Mouse (Mus musculus) MEL (cell line): ENCODE data around the gene Cisd3. TPM values are rescaled to one million over a fixed set of nuclear protein-coding genes. Genes with fewer than 3 reads are reported as not detected.
"Not testable (repeated sequence)": the region's sequence is repeated elsewhere in the genome, so short reads cannot be mapped to it uniquely, and the experiment has no call there.

Experiments
- DNase-seq: peaks from one replicate; pipeline ENCODE4 v3.0.0; 2011; ENCODE audit warnings: low read depth, low spot score
- H3K27ac ChIP-seq: 2 replicates; pipeline ENCODE4 v1.5.1; 2012; ENCODE audit warnings: low read depth, mild to moderate bottlenecking, control low read depth, low read length, moderate library complexity; ENCODE audit not compliant: control insufficient read depth
- H3K27me3 ChIP-seq, 2 experiments: fragments of 150-350 bp in 1 of 2; sonication (generic) in 1 of 2; 2 replicates each; pipeline ENCODE4 v1.6.1; 2012; ENCODE audit warnings: low read length in 2 of 2, mild to moderate bottlenecking in 2 of 2, improper control_type of control experiment in 1 of 2, moderate library complexity in 1 of 2; ENCODE audit not compliant: insufficient read depth in 2 of 2, control insufficient read depth in 1 of 2
- H3K36me3 ChIP-seq, 2 experiments: 2 replicates each; pipeline ENCODE4 v1.6.1; 2012 to 2014; ENCODE audit warnings: low read length in 2 of 2, improper control_type of control experiment in 1 of 2, inconsistent platforms in 1 of 2, mild to moderate bottlenecking in 1 of 2; ENCODE audit not compliant: insufficient read depth in 2 of 2, control insufficient read depth in 1 of 2
- H3K4me1 ChIP-seq, 2 experiments: fragments of 150-350 bp in 1 of 2; sonication (generic) in 1 of 2; 2 replicates each; pipeline ENCODE4 v1.6.1; 2012; ENCODE audit warnings: low read length in 2 of 2, improper control_type of control experiment in 1 of 2, mild to moderate bottlenecking in 1 of 2; ENCODE audit not compliant: insufficient read depth in 2 of 2, control insufficient read depth in 1 of 2
- H3K4me3 ChIP-seq, 2 experiments: fragments of 150-350 bp in 1 of 2; sonication (generic) in 1 of 2; 2 replicates each; pipeline ENCODE4 v1.5.1; 2012; ENCODE audit warnings: low read depth in 2 of 2, low read length in 2 of 2, mild to moderate bottlenecking in 2 of 2, moderate library complexity in 2 of 2, control low read depth in 1 of 2, improper control_type of control experiment in 1 of 2; ENCODE audit not compliant: control insufficient read depth in 1 of 2, insufficient read depth in 1 of 2
- H3K79me2 ChIP-seq: 2 replicates; pipeline ENCODE4 v1.6.1; 2012; ENCODE audit warnings: mild to moderate bottlenecking, low read length, moderate library complexity; ENCODE audit not compliant: control insufficient read depth, poor library complexity, insufficient read depth
- H3K9ac ChIP-seq: 2 replicates; pipeline ENCODE4 v1.6.1; 2012; ENCODE audit warnings: low read depth, mild to moderate bottlenecking, control low read depth, low read length, moderate library complexity; ENCODE audit not compliant: control insufficient read depth, poor library complexity, severe bottlenecking
- H3K9me3 ChIP-seq: fragments of 150-350 bp; sonication (generic); replicated peaks from 2 replicates; pipeline ENCODE4 v1.6.1; 2012; ENCODE audit warnings: mild to moderate bottlenecking, low read length, improper control_type of control experiment, moderate library complexity; ENCODE audit not compliant: insufficient read depth
- CTCF ChIP-seq, 3 experiments: IDR thresholded peaks in 2 of 3; conservative IDR thresholded peaks in 1 of 3; 2 replicates each; pipeline ENCODE4 v1.5.1; 2011 to 2012; ENCODE audit warnings: low read length in 3 of 3, low read depth in 2 of 3, mild to moderate bottlenecking in 2 of 3, improper control_type of control experiment in 1 of 3, inconsistent platforms in 1 of 3, mixed read lengths in 1 of 3, moderate library complexity in 1 of 3; ENCODE audit not compliant: control insufficient read depth in 1 of 3, insufficient read depth in 1 of 3, poor library complexity in 1 of 3, severe bottlenecking in 1 of 3
- ETS1 ChIP-seq: IDR thresholded peaks from 2 replicates; pipeline ENCODE4 v1.6.1; 2012; ENCODE audit warnings: low read depth, mild to moderate bottlenecking, inconsistent platforms, low read length, improper control_type of control experiment, moderate library complexity
- NELFE ChIP-seq: IDR thresholded peaks from 2 replicates; pipeline ENCODE4 v1.6.1; 2011; ENCODE audit warnings: low read depth, low read length, improper control_type of control experiment
- NRF1 ChIP-seq: IDR thresholded peaks from 2 replicates; pipeline ENCODE4 v1.6.1; 2014; ENCODE audit warnings: low read depth, mild to moderate bottlenecking, inconsistent platforms, low read length, improper control_type of control experiment, moderate library complexity; ENCODE audit not compliant: poor library complexity, insufficient read depth, severe bottlenecking
- POLR2AphosphoS2 ChIP-seq: IDR thresholded peaks from 2 replicates; pipeline ENCODE4 v1.6.1; 2011; ENCODE audit warnings: low read length, improper control_type of control experiment
- POLR2AphosphoS5 ChIP-seq: IDR thresholded peaks from 2 replicates; pipeline ENCODE4 v1.6.1; 2012; ENCODE audit warnings: low read depth, borderline replicate concordance, mild to moderate bottlenecking, inconsistent platforms, low read length, moderate library complexity, mixed read lengths
- SIN3A ChIP-seq: IDR thresholded peaks from 2 replicates; pipeline ENCODE4 v1.6.1; 2012; ENCODE audit warnings: low read length, improper control_type of control experiment, inconsistent platforms
- TAL1 ChIP-seq: IDR thresholded peaks from 2 replicates; pipeline ENCODE4 v1.6.1; 2012; ENCODE audit warnings: mild to moderate bottlenecking, inconsistent platforms, low read length, moderate library complexity, mixed read lengths
- USF1 ChIP-seq: IDR thresholded peaks from 2 replicates; pipeline ENCODE4 v1.6.1; 2014; ENCODE audit warnings: low read depth, mild to moderate bottlenecking, inconsistent platforms, low read length, improper control_type of control experiment, moderate library complexity
- ZNF384 ChIP-seq: IDR thresholded peaks from 2 replicates; pipeline ENCODE4 v1.6.1; 2012; ENCODE audit warnings: low read depth, mild to moderate bottlenecking, inconsistent platforms, low read length, improper control_type of control experiment
- polyA plus RNA-seq, 2 experiments: library from polyadenylated mRNA; stranded (reverse) in 1 of 2; unstranded in 1 of 2; fragments of >175 nt in 1 of 2; fragments of >200 nt in 1 of 2; gene quantifications; 2 replicates each; pipeline versions ENCODE4 v1.2.1 to v1.2.4; 2012; ENCODE audit warnings: low replicate concordance in 2 of 2, low read depth in 1 of 2; ENCODE audit not compliant: insufficient read length in 2 of 2, insufficient read depth in 1 of 2, missing spikeins in 1 of 2
- total RNA-seq: library from RNA; depleted of rRNA; stranded (reverse); fragments of 300-350 nt; gene quantifications from 2 replicates; pipeline ENCODE4 v1.2.3, GENCODE M21; 2012

Cisd3 gene
- total and polyA plus RNA-seq, 3 experiments, result 1.7 to 6.1 TPM; not detected in 1

DNA sequence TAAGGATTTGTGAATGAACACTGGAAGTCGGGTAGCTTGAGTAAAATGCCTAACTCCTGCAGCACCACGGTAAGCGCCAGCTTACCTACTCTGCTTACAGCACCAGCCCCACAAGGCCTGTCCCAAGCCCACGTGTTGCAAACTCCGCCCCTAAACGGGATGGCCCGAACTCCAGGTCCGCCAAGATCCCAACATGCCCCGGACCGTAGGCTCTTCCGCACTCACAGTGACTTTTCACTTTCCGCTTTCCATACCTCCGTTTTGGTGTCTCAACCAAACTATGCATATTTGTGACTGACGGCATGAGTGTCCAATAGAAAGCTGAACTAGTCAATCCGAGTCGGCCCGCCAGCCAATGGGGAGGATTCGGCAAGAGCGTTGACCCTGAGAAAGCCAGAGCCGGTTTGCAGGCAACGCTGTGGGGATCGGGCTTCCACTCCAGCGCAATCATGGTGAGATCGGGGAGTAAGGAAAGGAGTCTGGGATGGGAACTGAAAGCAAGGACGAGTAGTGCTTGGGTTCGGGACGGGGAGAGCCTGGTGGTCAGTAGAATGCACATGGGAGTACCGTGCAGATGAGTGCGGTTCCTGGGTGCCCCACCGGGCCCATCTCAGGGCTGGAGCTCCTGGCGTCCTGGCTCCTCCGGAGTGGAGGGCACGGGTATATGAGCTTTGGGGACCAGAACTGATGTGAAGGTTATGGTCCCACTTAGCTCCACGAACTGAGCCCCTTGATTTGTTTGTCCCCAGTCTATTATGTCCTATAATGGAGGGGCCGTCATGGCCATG is 17.6 kb downstream of the Cisd3 start, which contains the start of gene Psmb3 (continued):
- peak; percentile 43; the same call in 1 of the 2 replicates for TF ChIP-seq POLR2AphosphoS5
- no peak for TF ChIP-seq TAL1
- peak; percentile 98 for TF ChIP-seq POLR2AphosphoS2
- TF ChIP-seq USF1, result peak; percentile 96
- TF ChIP-seq NRF1, result peak; percentile 24; the same call in 1 of the 2 replicates
- TF ChIP-seq NELFE, result peak; percentile 97
- TF ChIP-seq SIN3A, result peak; percentile 99
- TF ChIP-seq, all 39 proteins: peak for 26

DNA sequence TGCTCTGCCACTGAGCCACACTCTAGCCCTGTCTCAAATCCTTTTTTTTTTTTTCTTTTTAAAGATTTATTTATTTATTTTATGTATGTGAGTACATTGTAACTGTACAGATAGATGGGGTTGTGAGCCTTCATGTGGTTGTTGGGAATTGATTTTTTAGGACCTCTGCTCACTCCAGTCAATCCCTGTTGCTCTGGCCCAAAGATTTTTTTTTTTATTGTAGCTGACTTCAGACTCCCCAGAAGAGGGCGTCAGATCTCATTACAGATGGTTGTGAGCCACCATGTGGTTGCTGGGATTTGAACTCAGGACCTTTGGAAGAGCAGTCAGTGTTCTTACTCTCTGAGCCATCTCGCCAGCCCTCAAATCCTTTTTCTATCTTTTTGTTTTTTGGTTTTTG is 24.4 kb downstream of the Cisd3 start:
- TF ChIP-seq ZNF384, result peak; percentile 74
- peak in 2 of 3 experiments; percentile 3 to 25; a peak in 1 of 6 replicates for TF ChIP-seq CTCF (IDR thresholded peaks at IDR 0.05 in 2 of 3, conservative IDR thresholded peaks at IDR 0.05 in 1 of 3; ENCODE audit: control insufficient read depth in 1 of 3, insufficient read depth in 1 of 3, low read depth in 2 of 3, low read length in 3 of 3, poor library complexity in 1 of 3, severe bottlenecking in 1 of 3)
- DNase-seq, H3K9ac ChIP-seq, H3K79me2 ChIP-seq, H3K27me3 ChIP-seq, H3K9me3 ChIP-seq, H3K4me1 ChIP-seq, H3K4me3 ChIP-seq, H3K27ac ChIP-seq: not testable (repeated sequence)
- H3K36me3 ChIP-seq, result peaks cover under 1 to 14% of the 10 kb centered on the region in 2 experiments

DNA sequence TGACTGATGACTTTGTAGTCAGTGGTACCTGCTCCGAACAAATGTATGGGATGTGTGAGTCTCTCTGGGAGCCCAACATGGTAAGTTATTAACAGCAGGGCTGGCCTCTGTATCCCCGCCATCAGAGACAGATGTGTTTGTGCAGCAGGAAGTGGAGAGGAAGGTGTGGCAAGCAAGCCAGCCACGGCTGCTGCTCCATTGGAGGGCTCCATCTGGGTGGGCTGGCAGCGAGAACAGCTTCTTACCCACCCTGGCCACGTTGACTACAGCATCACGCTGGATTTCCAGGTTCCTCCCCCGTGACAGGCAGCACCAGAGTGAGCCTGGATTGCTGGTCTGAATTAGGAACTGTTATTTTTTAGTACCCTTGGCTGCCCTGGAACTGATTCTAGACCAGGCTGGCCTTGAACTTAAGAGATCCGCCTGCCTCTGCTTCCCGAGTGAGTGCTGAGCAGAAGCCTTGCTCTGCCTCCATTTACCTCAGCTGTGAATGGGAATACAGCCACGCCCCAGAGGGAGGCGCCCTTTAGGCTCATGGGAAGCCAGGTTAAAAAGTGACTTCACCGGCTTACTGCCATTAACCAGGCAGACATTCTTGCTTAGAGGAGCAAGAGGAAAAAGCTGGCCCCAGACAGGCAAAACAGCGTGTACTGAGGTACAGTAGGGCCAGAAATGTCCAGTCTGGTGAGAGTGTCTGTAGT is 25.7 kb downstream of the Cisd3 start:
- no peak overlapping the region for H3K4me3 ChIP-seq
- TF ChIP-seq ETS1 (no peak), CTCF (IDR thresholded peaks at IDR 0.05 in 2 of 3, conservative IDR thresholded peaks at IDR 0.05 in 1 of 3; ENCODE audit: control insufficient read depth in 1 of 3, insufficient read depth in 1 of 3, low read depth in 2 of 3, low read length in 3 of 3, poor library complexity in 1 of 3, severe bottlenecking in 1 of 3) (peak in 1 of 3 experiments; percentile 26; a peak in 1 of 6 replicates)
- 0 out of 2 replicates have a peak, but pooled peaks cover 1% of the 10 kb centered on the region for H3K79me2 ChIP-seq
- no peak overlapping the region for H3K27ac ChIP-seq
- H3K36me3 ChIP-seq, result peaks cover 0 to 14% of the 10 kb centered on the region in 2 experiments; a peak in 2 of 4 replicates
- no peaks in the 10 kb centered on the region for H3K4me1 ChIP-seq
- H3K27me3 ChIP-seq, result no peaks in the 10 kb centered on the region
- H3K9me3 ChIP-seq, result no peaks in the 10 kb centered on the region
- no peak for DNase-seq
- no peak overlapping the region for H3K9ac ChIP-seq
